Mouse (Mus musculus) midbrain, embryonic 16.5 days (tissue): ENCODE measurements at regions not wholly inside any gene's neighbourhood (a gene's known extent, or its start where the extent isn't known, plus 50 kb on each side); places are given as distances from the start of the nearest gene placed in this dataset.

Source experiments
- ATAC-seq: fragments of 200-750 bp; cut with Nextera tagmentation; 2 replicates; pipeline ENCODE4 v1.8.0; 2017; ENCODE audit warnings: moderate TSS enrichment
- H3K27ac ChIP-seq: fragments of 300-500 bp; sonication (generic); 2 replicates; pipeline ENCODE4 v1.5.1; 2014; ENCODE audit warnings: mild to moderate bottlenecking, low read length, mixed read lengths
- H3K27me3 ChIP-seq: fragments of 300-500 bp; sonication (generic); 2 replicates; pipeline ENCODE4 v1.6.1; 2014; ENCODE audit warnings: low read depth, low read length, mixed read lengths; ENCODE audit not compliant: control insufficient read depth, insufficient read depth
- H3K36me3 ChIP-seq: fragments of 300-500 bp; sonication (generic); 2 replicates; pipeline ENCODE4 v1.6.1; 2014; ENCODE audit warnings: mild to moderate bottlenecking, low read length, moderate library complexity, mixed read lengths; ENCODE audit not compliant: control insufficient read depth, insufficient read depth
- H3K4me1 ChIP-seq: fragments of 300-500 bp; sonication (generic); 2 replicates; pipeline ENCODE4 v1.6.1; 2014; ENCODE audit warnings: mild to moderate bottlenecking, low read length, mixed read lengths; ENCODE audit not compliant: control insufficient read depth, insufficient read depth
- H3K4me2 ChIP-seq: fragments of 300-500 bp; sonication (generic); 2 replicates; pipeline ENCODE4 v1.6.1; 2014; ENCODE audit warnings: mild to moderate bottlenecking, low read length, mixed read lengths
- H3K4me3 ChIP-seq: fragments of 300-500 bp; sonication (generic); 2 replicates; pipeline ENCODE4 v1.5.1; 2014; ENCODE audit warnings: low read depth, mild to moderate bottlenecking, low read length, moderate library complexity, mixed read lengths
- H3K9ac ChIP-seq: fragments of 300-500 bp; sonication (generic); 2 replicates; pipeline ENCODE4 v1.6.1; 2014; ENCODE audit warnings: low read depth, low read length, mixed read lengths
- H3K9me3 ChIP-seq: fragments of 300-500 bp; sonication (generic); replicated peaks from 2 replicates; pipeline ENCODE4 v1.6.1; 2014; ENCODE audit warnings: mild to moderate bottlenecking, low read length, mixed read lengths; ENCODE audit not compliant: control insufficient read depth, poor library complexity, severe bottlenecking
- WGBS: fragments of 180-500 bp; shearing (Covaris S2); extraction: QIAGEN DNeasy Blood & Tissue Kit; methylation state at CpG from one replicate; pipeline ENCODE4 v1.1.7; 2014; 5-methylcytosine and 5-hydroxymethylcytosine counted together

- Histone ChIP-seq H3K27me3 (no peaks in the 10 kb centered on the region), H3K9ac (no peak overlapping the region), H3K27ac (no peak overlapping the region), H3K4me2 (no peak overlapping the region), H3K9me3 (no peaks in the 10 kb centered on the region), H3K4me3 (no peak overlapping the region), H3K4me1 (no peaks in the 10 kb centered on the region), H3K36me3 (no peaks in the 10 kb centered on the region)
- 89% methylated on average over 14 of the region's 14 CpGs for WGBS
- no peak for ATAC-seq
Measured at GRCm38 (mm10) chr5:40015946-40016345, 260.7 kb upstream of the Hs3st1 start.

GRCm38 (mm10) chr5:39988039-39988438 is 232.8 kb upstream of the Hs3st1 start:
- no peaks in the 10 kb centered on the region for H3K9me3 ChIP-seq
- H3K4me1 ChIP-seq, result no peaks in the 10 kb centered on the region; the same call in 1 of the 2 replicates
- H3K36me3 ChIP-seq, result no peaks in the 10 kb centered on the region
- no peak overlapping the region for H3K4me2 ChIP-seq
- H3K9ac ChIP-seq, result no peak overlapping the region
- WGBS, result 6% methylated on average over 1 of the region's 1 CpGs
- H3K4me3 ChIP-seq, result no peak overlapping the region
- no peak overlapping the region for H3K27ac ChIP-seq
- no peak for ATAC-seq
- H3K27me3 ChIP-seq, result no peaks in the 10 kb centered on the region

GRCm38 (mm10) chr5:39964371-39964770 is 209.1 kb upstream of the Hs3st1 start:
- H3K4me1 ChIP-seq, result no peaks in the 10 kb centered on the region
- no peaks in the 10 kb centered on the region for H3K36me3 ChIP-seq
- H3K9ac ChIP-seq, result no peak overlapping the region
- no peaks in the 10 kb centered on the region for H3K27me3 ChIP-seq
- ATAC-seq, result no peak
- no peak overlapping the region for H3K4me2 ChIP-seq
- H3K27ac ChIP-seq, result no peak overlapping the region
- H3K9me3 ChIP-seq, result no peaks in the 10 kb centered on the region
- no peak overlapping the region for H3K4me3 ChIP-seq

GRCm38 (mm10) chr5:39960981-39961380 is 205.7 kb upstream of the Hs3st1 start:
- no peak overlapping the region for H3K4me2 ChIP-seq
- no peak for ATAC-seq
- H3K27me3 ChIP-seq, result no peaks in the 10 kb centered on the region
- no peaks in the 10 kb centered on the region for H3K4me1 ChIP-seq
- H3K4me3 ChIP-seq, result no peak overlapping the region
- no peak overlapping the region for H3K9ac ChIP-seq
- no peak overlapping the region for H3K27ac ChIP-seq
- H3K36me3 ChIP-seq, result no peaks in the 10 kb centered on the region
- 37% methylated on average over 4 of the region's 4 CpGs for WGBS
- H3K9me3 ChIP-seq, result no peaks in the 10 kb centered on the region

GRCm38 (mm10) chr5:39935564-39935963 is 180.3 kb upstream of the Hs3st1 start:
- Histone ChIP-seq H3K27me3 (no peaks in the 10 kb centered on the region), H3K4me1 (no peaks in the 10 kb centered on the region), H3K36me3 (no peaks in the 10 kb centered on the region), H3K9ac (no peak overlapping the region), H3K27ac (no peak overlapping the region), H3K9me3 (no peaks in the 10 kb centered on the region), H3K4me2 (no peak overlapping the region), H3K4me3 (no peak overlapping the region)
- 87% methylated on average over 2 of the region's 2 CpGs for WGBS
- ATAC-seq, result no peak

GRCm38 (mm10) chr5:39931890-39932289 is 176.6 kb upstream of the Hs3st1 start:
- ATAC-seq, result no peak
- Histone ChIP-seq H3K36me3 (no peaks in the 10 kb centered on the region), H3K27me3 (no peaks in the 10 kb centered on the region), H3K4me2 (no peak overlapping the region), H3K9me3 (no peaks in the 10 kb centered on the region), H3K9ac (no peak overlapping the region), H3K4me3 (no peak overlapping the region), H3K27ac (no peak overlapping the region), H3K4me1 (no peaks in the 10 kb centered on the region)
- WGBS, result 77% methylated on average over 2 of the region's 2 CpGs

GRCm38 (mm10) chr5:39909369-39909768 is 154.1 kb upstream of the Hs3st1 start:
- 59% methylated on average over 1 of the region's 1 CpGs for WGBS
- Histone ChIP-seq H3K36me3 (no peaks in the 10 kb centered on the region), H3K4me2 (no peak overlapping the region), H3K27ac (no peak overlapping the region), H3K27me3 (no peaks in the 10 kb centered on the region), H3K4me3 (no peak overlapping the region), H3K9ac (no peak overlapping the region), H3K9me3 (no peaks in the 10 kb centered on the region), H3K4me1 (peaks cover 2% of the 10 kb centered on the region; the same call in 1 of the 2 replicates)
- ATAC-seq, result no peak

- H3K36me3 ChIP-seq, result no peaks in the 10 kb centered on the region
- ATAC-seq, result no peak
- no peak overlapping the region for H3K27ac ChIP-seq
- H3K9me3 ChIP-seq, result no peaks in the 10 kb centered on the region
- H3K27me3 ChIP-seq, result no peaks in the 10 kb centered on the region
- 40% methylated on average over 2 of the region's 2 CpGs for WGBS
- no peak overlapping the region for H3K9ac ChIP-seq
- H3K4me3 ChIP-seq, result no peak overlapping the region
- H3K4me1 ChIP-seq, result peaks cover 5% of the 10 kb centered on the region; the same call in 1 of the 2 replicates
- no peak overlapping the region for H3K4me2 ChIP-seq
Measured at GRCm38 (mm10) chr5:39871723-39872085, 116.4 kb upstream of the Hs3st1 start.

- Histone ChIP-seq H3K4me3 (no peak overlapping the region), H3K27ac (no peak overlapping the region), H3K36me3 (no peaks in the 10 kb centered on the region), H3K4me2 (no peak overlapping the region), H3K9me3 (no peaks in the 10 kb centered on the region), H3K27me3 (no peaks in the 10 kb centered on the region), H3K9ac (no peak overlapping the region), H3K4me1 (peaks cover 5% of the 10 kb centered on the region; the same call in 1 of the 2 replicates)
- peak; percentile 78 for ATAC-seq
- whole genome bisulfite sequencing, result 31% methylated on average over 10 of the region's 10 CpGs
Measured at GRCm38 (mm10) chr5:39870835-39871722, 115.8 kb upstream of the Hs3st1 start.
